Mouse (Mus musculus): ENCODE measurements around the gene Abhd8.

DNA sequence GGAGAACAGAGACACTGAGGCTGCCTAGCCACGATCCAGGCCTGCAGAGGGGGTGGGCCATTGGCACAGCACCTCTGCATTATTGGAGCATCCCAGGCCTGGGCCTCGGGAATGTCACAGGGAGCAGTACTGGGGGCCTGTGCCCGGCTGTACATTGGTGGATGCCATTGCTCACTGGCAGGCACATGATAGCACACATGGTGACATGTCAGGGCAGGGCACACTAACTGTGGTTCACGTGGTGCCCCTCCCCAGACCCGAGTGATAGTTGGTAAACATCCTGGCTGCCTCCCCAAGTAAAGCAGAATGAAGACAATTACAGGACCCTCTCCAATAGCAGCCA, 7.4 kb upstream of the Abhd8 start:
- TF ChIP-seq POLR2A (IDR thresholded peaks at IDR 0.05; ENCODE audit: low read depth, low read length), result no peak
- no peak for TF ChIP-seq ELF1 (IDR thresholded peaks at IDR 0.05; ENCODE audit: low read depth, low read length)
- no peak for TF ChIP-seq TCF12 (IDR thresholded peaks at IDR 0.05; ENCODE audit: low read depth, low read length)

Measured in CH12.LX (cell line).